Mouse (Mus musculus) lung, adult 2 months (tissue): ENCODE results near the gene Arhgef26. TPM values are rescaled to one million over a fixed set of nuclear protein-coding genes. Genes with fewer than 3 reads are reported as not detected.

Experiments used
- DNase-seq: peaks from one replicate; pipeline ENCODE4 v3.0.0; 2022
- H3K4me1 ChIP-seq: fragments of 200-500 bp; 2 replicates; pipeline ENCODE4 v1.6.1; 2011; ENCODE audit warnings: low read length; ENCODE audit not compliant: control insufficient read depth, insufficient read depth
- H3K4me3 ChIP-seq: fragments of 200-500 bp; replicated peaks from 2 replicates; pipeline ENCODE3; 2011; ENCODE audit warnings: low read depth, mild to moderate bottlenecking, control low read depth, low read length; ENCODE audit errors: extremely low read depth
- CTCF ChIP-seq: fragments of 200-500 bp; IDR thresholded peaks from 2 replicates; pipeline ENCODE4 v1.5.1; 2011; ENCODE audit warnings: mild to moderate bottlenecking, low read length, control low read depth; ENCODE audit not compliant: insufficient read depth
- POLR2A ChIP-seq: fragments of 200-500 bp; IDR thresholded peaks from 2 replicates; pipeline ENCODE4 v1.6.1; 2011; ENCODE audit warnings: low read depth, mild to moderate bottlenecking, control low read depth, low read length, borderline replicate concordance; ENCODE audit errors: extremely low read depth
- WGBS: fragments of 180-500 bp; shearing (Covaris S2); methylation state at CpG from one replicate; pipeline ENCODE4 v1.1.7; 2018; 5-methylcytosine and 5-hydroxymethylcytosine counted together
- polyA plus RNA-seq: library from polyadenylated mRNA; depleted of rRNA; stranded (reverse); fragments of >200 nt; gene quantifications from 2 replicates; pipeline ENCODE4 v1.2.3, GENCODE M21; 2012

The Arhgef26 gene
- polyA plus RNA-seq, 1 experiment, result 26.9 TPM

DNA sequence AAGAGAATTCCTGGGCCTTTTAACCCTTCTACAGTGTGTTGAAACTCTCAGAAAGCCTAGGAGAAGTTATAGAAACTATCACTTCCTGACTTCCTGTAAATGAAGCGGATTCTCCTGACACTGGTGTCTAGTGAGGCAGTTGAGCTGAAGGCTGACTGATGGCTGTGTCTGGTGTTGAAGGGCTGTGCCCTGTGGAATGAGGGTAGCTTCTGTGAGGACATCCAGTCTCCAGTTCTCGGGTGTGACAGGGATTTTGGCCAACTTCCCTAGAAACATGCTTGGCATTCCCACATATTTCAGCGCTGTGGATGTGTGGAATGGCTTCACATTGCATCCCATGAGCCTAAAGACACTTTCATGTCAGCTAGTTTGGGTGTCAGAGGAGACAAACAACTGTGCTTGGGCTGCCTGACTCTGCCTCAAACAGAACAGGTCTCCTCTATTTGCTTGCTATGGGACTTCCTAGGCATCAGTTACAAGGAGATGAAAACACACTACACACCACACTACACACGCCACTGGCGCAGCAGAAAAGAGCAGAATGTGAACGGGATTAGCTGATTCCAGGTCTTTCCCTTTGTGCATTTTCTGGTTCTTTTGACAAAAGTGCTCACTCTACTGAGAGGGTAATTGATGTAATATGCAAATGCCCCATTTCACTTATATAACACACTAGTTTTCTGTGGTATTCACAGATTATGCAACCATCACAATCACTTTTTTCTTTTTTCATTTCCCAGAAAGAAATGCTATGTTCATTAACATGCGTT, 66.5 kb downstream of the Arhgef26 start:
- no peak for TF ChIP-seq POLR2A
- TF ChIP-seq CTCF, result no peak
- WGBS, result 70% methylated on average over 7 of the region's 7 CpGs
- DNase-seq, result no peak

DNA sequence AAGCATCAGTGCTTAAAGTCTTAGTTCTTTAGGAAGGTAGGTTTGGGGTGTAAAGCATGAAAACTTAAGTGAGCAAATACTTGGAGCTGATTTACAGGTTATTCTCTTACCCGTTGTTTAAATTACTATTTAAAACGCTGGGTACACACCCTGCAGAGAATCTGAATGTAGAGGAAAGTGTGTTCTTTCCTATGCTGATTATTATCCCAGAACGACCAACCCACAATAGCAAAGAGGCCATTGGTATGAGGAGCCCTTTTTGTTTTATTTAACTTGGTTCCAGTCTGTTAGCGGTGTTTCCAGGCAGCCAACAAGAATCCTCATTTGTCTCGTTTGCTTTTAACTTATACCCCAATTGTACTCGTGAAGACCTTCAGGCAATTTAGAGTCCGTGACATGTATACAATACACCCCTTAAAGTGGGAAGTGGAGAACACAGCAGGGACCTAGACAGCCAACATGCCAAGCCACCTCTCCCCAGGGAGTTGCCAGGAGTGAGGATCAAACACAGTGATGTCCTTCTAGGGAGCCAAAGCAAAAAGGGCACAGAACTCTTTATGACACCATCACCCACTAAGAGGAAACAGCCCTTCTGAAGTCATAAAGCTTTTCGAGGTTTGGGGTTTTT, 71.5 kb downstream of the Arhgef26 start:
- Histone ChIP-seq H3K4me1 (peaks cover 8% of the 10 kb centered on the region), H3K4me3 (no peak overlapping the region)
- WGBS, result 65% methylated on average over 8 of the region's 8 CpGs
- DNase-seq, result no peak
- TF ChIP-seq CTCF (no peak), POLR2A (no peak)

More for the DNA sequence above, 66.5 kb downstream of the Arhgef26 start:
- H3K4me3 ChIP-seq, result no peak overlapping the region
- peaks cover 7% of the 10 kb centered on the region for H3K4me1 ChIP-seq

DNA sequence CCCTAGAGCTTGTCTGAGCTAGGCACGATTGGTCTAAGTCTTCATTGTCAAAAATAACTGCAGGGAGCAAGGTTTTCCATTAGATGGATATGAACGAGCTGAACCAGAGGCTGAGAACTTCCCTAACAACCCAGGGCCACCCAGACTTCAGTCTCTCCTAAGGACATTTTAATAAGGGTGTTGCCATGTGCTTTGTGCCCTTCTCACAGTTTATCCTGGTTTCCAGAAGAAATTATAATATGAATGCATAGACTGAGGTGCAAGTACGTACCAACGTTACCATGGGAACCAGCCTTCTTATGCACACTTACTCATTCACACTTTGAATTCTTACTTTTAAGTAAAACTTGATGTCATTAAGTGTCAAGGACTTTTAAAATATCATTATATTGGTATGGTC, 72.3 kb downstream of the Arhgef26 start:
- TF ChIP-seq POLR2A (no peak), CTCF (no peak)
- Histone ChIP-seq H3K4me3 (no peak overlapping the region), H3K4me1 (peaks cover 8% of the 10 kb centered on the region)
- WGBS, result 85% methylated on average over 4 of the region's 4 CpGs
- DNase-seq, result no peak

- Histone ChIP-seq H3K4me3 (no peak overlapping the region), H3K4me1 (peaks cover 8% of the 10 kb centered on the region)
- WGBS, result 26% methylated on average over 7 of the region's 7 CpGs
- DNase-seq, result peak; percentile 70
- no peak for TF ChIP-seq POLR2A
- no peak for TF ChIP-seq CTCF
Measured at GRCm38 (mm10) chr3:62412704-62413103, 74.6 kb downstream of the Arhgef26 start.

DNA sequence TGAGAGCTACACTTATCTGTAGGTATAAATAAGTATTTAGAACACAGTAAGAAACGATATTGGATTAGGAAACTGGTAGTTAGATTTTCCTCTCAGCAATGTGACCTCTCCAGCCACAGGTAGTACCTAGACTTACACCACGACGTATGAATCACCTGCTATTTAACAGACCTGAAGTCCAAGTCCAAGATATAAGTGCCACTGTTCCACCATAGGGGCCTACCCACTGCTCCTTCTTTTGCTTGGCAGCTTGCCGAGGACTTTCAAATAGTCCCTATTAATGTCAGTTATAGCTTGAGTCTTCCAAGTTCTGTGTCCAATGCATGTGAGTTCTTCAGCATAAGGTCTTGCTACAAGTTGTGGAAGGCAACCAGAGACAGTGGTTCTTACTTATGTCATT, 76.8 kb downstream of the Arhgef26 start:
- H3K4me1 ChIP-seq, result peaks cover 17% of the 10 kb centered on the region
- H3K4me3 ChIP-seq, result no peak overlapping the region
- 85% methylated on average over 4 of the region's 4 CpGs for WGBS
- TF ChIP-seq CTCF (no peak), POLR2A (no peak)
- DNase-seq, result no peak

GRCm38 (mm10) chr3:62417458-62417857, 79.3 kb downstream of the Arhgef26 start:
- WGBS, result 92% methylated on average over 6 of the region's 6 CpGs
- no peak for DNase-seq
- Histone ChIP-seq H3K4me3 (no peak overlapping the region), H3K4me1 (peaks cover 16% of the 10 kb centered on the region)
- no peak for TF ChIP-seq POLR2A
- TF ChIP-seq CTCF, result no peak

DNA sequence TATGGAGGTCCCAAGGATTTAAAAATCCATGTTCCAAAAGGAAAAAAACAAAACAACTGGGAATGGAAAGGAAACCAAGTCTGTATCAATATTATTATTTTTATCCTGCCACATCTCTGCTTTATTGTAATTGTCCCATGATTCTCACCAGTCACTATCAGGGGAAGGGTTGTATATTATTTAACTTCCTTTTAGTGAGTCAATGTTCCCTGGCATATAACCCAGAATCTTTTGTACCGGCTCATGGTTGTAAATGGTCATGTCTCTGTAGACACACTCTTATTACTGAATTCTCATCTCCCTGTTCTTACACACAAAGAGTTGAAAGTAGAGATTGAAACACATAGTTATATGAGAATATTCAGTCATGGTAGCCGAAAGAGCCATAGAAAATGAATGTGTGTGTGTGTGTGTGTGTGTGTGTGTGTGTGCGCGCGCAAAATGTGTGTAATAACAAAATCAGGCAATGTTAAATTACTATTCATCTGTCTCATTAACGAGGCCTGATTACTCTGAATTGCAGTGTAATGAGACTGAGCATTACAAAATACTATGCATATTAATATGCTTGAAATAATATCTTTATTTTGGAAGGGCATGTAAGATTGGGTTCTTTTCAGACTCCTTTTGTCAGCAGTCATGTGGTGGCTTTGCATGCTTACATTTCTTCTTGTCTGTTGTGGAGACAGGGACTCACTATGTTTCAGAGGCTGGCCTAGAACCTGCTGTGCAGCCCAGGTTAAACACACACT, 80.4 kb downstream of the Arhgef26 start:
- TF ChIP-seq POLR2A (no peak), CTCF (no peak)
- WGBS, result 79% methylated on average over 6 of the region's 6 CpGs
- DNase-seq, result no peak
- Histone ChIP-seq H3K4me1 (peaks cover 9% of the 10 kb centered on the region), H3K4me3 (no peak overlapping the region)

DNA sequence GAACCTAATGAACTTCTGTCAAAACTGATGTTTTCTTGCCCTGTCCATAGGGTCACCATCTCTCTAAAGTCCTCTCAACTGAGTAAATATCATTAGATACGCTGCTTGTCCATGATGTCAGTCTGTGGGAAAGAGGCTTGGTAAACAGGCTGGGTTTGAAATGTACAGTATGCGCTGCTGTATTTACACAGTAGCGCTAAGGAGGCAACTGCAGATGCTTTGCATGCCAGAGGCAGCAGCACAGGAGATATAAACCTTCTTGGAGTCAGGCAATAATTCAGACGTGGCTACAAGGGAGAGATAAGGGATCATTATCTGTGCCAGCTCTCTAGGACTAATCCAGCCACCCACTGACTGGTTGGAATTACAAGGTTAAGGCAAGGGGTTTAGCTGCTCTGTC, 95.5 kb downstream of the Arhgef26 start:
- H3K4me1 ChIP-seq, result peaks cover 5% of the 10 kb centered on the region
- no peak for DNase-seq
- TF ChIP-seq POLR2A, result no peak
- no peak for TF ChIP-seq CTCF
- H3K4me3 ChIP-seq, result no peak overlapping the region
- 56% methylated on average over 4 of the region's 4 CpGs for WGBS

DNA sequence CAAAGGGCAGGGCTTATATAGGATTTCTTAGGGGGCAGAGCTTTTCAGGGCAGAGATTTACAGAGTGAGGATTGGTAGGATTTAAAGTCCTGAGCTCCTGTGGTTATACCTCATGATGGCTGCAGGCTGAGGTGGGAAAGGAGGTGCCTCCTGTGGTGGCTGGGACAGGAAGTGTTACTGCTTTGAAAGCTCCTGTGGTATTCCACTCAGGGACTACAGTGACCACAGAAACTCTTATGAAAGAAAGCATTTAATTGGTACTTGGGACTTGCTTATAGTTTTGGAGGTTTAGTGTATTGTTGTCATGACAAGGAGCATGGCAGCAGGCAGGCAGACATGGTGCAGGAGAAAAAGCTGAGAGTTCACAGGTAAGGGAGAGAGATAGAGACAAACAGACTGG, 97.8 kb downstream of the Arhgef26 start:
- no peak overlapping the region for H3K4me3 ChIP-seq
- peaks cover 7% of the 10 kb centered on the region for H3K4me1 ChIP-seq
- no peak for TF ChIP-seq CTCF
- no peak for TF ChIP-seq POLR2A
- no peak for DNase-seq
